Mouse (Mus musculus): ENCODE results near the gene Gm7579.

GRCm38 (mm10) chr7:142190289-142190688 lies 21.4 kb upstream of the Gm7579 start, which contains the start of gene Gm10153:
- TF ChIP-seq CTCF (IDR thresholded peaks at IDR 0.05; ENCODE audit: low read depth) (no peak), EP300 (IDR thresholded peaks at IDR 0.05; ENCODE audit: low read depth) (no peak)

Data from liver, embryonic 14.5 days (tissue).